Mouse (Mus musculus): ENCODE results near the gene Lin52. TPM values are rescaled to one million over a fixed set of nuclear protein-coding genes. Genes with fewer than 3 reads are reported as not detected.

Lin52 gene
- polyA plus RNA-seq, 1 experiment, result 24.5 TPM

Other genes starting within 250 kb of the Lin52 start
- gene Elmsan1, start 232.5 kb upstream of the Lin52 start, polyA plus RNA-seq (2012; rRNA removed), result 11.2 and 16.1 TPM in 2 replicates
- 21.5 and 29.9 TPM in 2 replicates for gene Ptgr2, start 166.2 kb upstream of the Lin52 start, polyA plus RNA-seq (2012; rRNA removed)
- 31.6 and 36.2 TPM in 2 replicates for gene Zfp410, start 134.6 kb upstream of the Lin52 start, polyA plus RNA-seq (2012; rRNA removed)
- gene Coq6, start 89.8 kb upstream of the Lin52 start, polyA plus RNA-seq (2012; rRNA removed), result 37.0 and 48.9 TPM in 2 replicates
- gene Fam161b, start 89.6 kb upstream of the Lin52 start, polyA plus RNA-seq (2012; rRNA removed), result 1.2 and 1.3 TPM in 2 replicates
- 13.7 and 14.6 TPM in 2 replicates for gene Entpd5, start 42.4 kb upstream of the Lin52 start, polyA plus RNA-seq (2012; rRNA removed)
- gene Bbof1, start 42.4 kb upstream of the Lin52 start, polyA plus RNA-seq (2012; rRNA removed), result 0.47 and 0.51 TPM in 2 replicates
- gene Rnf113a2, start 34.2 kb upstream of the Lin52 start, polyA plus RNA-seq (2012; rRNA removed), result 7.6 and 10.6 TPM in 2 replicates
- gene Aldh6a1, start 418 bp upstream of the Lin52 start, polyA plus RNA-seq (2012; rRNA removed), result 158 and 164 TPM in 2 replicates
- gene Vsx2, start 118.3 kb downstream of the Lin52 start, polyA plus RNA-seq (2012; rRNA removed), result not detected in 2 replicates
- gene Abcd4, start 166.0 kb downstream of the Lin52 start, polyA plus RNA-seq (2012; rRNA removed), result 14.9 and 19.3 TPM in 2 replicates
- not detected in 2 replicates for gene Vrtn, start 189.6 kb downstream of the Lin52 start, polyA plus RNA-seq (2012; rRNA removed)
- gene Syndig1l, start 247.4 kb downstream of the Lin52 start, polyA plus RNA-seq (2012; rRNA removed), result 0.05 and 0.06 TPM in 2 replicates